Mouse (Mus musculus): ENCODE results near the gene Zfp579. TPM values are rescaled to one million over a fixed set of nuclear protein-coding genes. Genes with fewer than 3 reads are reported as not detected.

Zfp579 gene
- polyA plus RNA-seq, 1 experiment from 2014 or later: 67.7 TPM

GRCm38 (mm10) chr7:4975455-4975854, 20.5 kb downstream of the Zfp579 start:
- no peaks in the 10 kb centered on the region for H3K9me3 ChIP-seq (ENCODE audit: control insufficient read depth, low read length)
- no peaks in the 10 kb centered on the region for H3K4me1 ChIP-seq (ENCODE audit: control insufficient read depth, insufficient read depth, low read length)
- H3K9ac ChIP-seq (replicated peaks; ENCODE audit: low read depth, low read length): no peak overlapping the region
- H3K36me3 ChIP-seq (ENCODE audit: control insufficient read depth, insufficient read depth, low read length): no peaks in the 10 kb centered on the region
- WGBS: 72% methylated on average over 4 of the region's 4 CpGs
- no peaks in the 10 kb centered on the region for H3K27me3 ChIP-seq (ENCODE audit: control insufficient read depth, insufficient read depth, low read length)
- H3K4me3 ChIP-seq (ENCODE audit: low read depth, low read length): no peak overlapping the region
- no peak overlapping the region for H3K27ac ChIP-seq (ENCODE audit: low read depth, low read length)
- no peak for ATAC-seq (ENCODE audit: low read depth)
- no peak overlapping the region for H3K4me2 ChIP-seq (ENCODE audit: low read depth, low read length)

- no peak for ATAC-seq (ENCODE audit: low read depth)
- no peak overlapping the region for H3K4me3 ChIP-seq (ENCODE audit: low read depth, low read length)
- H3K4me2 ChIP-seq (ENCODE audit: low read depth, low read length): no peak overlapping the region
- no peaks in the 10 kb centered on the region for H3K9me3 ChIP-seq (ENCODE audit: control insufficient read depth, low read length)
- no peaks in the 10 kb centered on the region for H3K27me3 ChIP-seq (ENCODE audit: control insufficient read depth, insufficient read depth, low read length)
- no peak overlapping the region for H3K9ac ChIP-seq (replicated peaks; ENCODE audit: low read depth, low read length)
- H3K4me1 ChIP-seq (ENCODE audit: control insufficient read depth, insufficient read depth, low read length): no peaks in the 10 kb centered on the region
- H3K36me3 ChIP-seq (ENCODE audit: control insufficient read depth, insufficient read depth, low read length): no peaks in the 10 kb centered on the region
- no peak overlapping the region for H3K27ac ChIP-seq (ENCODE audit: low read depth, low read length)
- WGBS: 80% methylated on average over 18 of the region's 18 CpGs
Measured at GRCm38 (mm10) chr7:4972321-4973047, 23.5 kb downstream of the Zfp579 start.

GRCm38 (mm10) chr7:4971710-4972109, 24.2 kb downstream of the Zfp579 start:
- ATAC-seq (ENCODE audit: low read depth): no peak
- H3K27ac ChIP-seq (ENCODE audit: low read depth, low read length): no peak overlapping the region
- no peaks in the 10 kb centered on the region for H3K9me3 ChIP-seq (ENCODE audit: control insufficient read depth, low read length)
- H3K27me3 ChIP-seq (ENCODE audit: control insufficient read depth, insufficient read depth, low read length): no peaks in the 10 kb centered on the region
- no peak overlapping the region for H3K4me2 ChIP-seq (ENCODE audit: low read depth, low read length)
- WGBS: 43% methylated on average over 7 of the region's 7 CpGs
- H3K4me1 ChIP-seq (ENCODE audit: control insufficient read depth, insufficient read depth, low read length): no peaks in the 10 kb centered on the region
- no peak overlapping the region for H3K9ac ChIP-seq (replicated peaks; ENCODE audit: low read depth, low read length)
- no peaks in the 10 kb centered on the region for H3K36me3 ChIP-seq (ENCODE audit: control insufficient read depth, insufficient read depth, low read length)
- H3K4me3 ChIP-seq (ENCODE audit: low read depth, low read length): no peak overlapping the region

DNA sequence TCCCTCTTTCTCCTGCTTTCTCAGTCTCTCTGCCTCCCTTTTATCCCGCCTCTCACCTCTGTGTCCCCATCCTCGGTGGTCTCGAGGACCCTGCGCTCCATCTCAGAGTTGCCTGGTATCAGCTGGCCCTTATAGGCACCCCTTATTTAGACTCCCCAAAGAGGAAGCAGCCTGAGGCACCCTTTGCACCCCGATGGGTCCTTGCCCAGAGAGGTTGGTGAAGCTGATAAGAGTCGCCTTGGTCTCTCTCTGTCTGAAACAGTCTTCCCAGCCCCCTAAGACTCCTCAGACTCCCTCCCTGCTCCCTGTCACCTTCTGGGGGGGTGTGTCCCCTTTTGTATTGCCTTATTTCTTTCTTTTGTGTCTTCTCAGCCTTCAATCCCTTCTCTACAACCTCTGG, 24.9 kb downstream of the Zfp579 start, which contains the start of gene Sbk3:
Gene Sbk3, minus strand, starts transcription at position 101 of the 400 bp plus-strand sequence.
- no peaks in the 10 kb centered on the region for H3K27me3 ChIP-seq (ENCODE audit: control insufficient read depth, insufficient read depth, low read length)
- H3K9me3 ChIP-seq (ENCODE audit: control insufficient read depth, low read length): no peaks in the 10 kb centered on the region
- no peak within 1 kb of the TSS for H3K27ac ChIP-seq (ENCODE audit: low read depth, low read length)
- no peak within 1 kb of the TSS for H3K9ac ChIP-seq (replicated peaks; ENCODE audit: low read depth, low read length)
- no peaks in the 10 kb centered on the region for H3K4me1 ChIP-seq (ENCODE audit: control insufficient read depth, insufficient read depth, low read length)
- H3K4me3 ChIP-seq (ENCODE audit: low read depth, low read length): no peak within 1 kb of the TSS
- H3K36me3 ChIP-seq (ENCODE audit: control insufficient read depth, insufficient read depth, low read length): no peaks in the 10 kb centered on the region
- no peak for ATAC-seq (ENCODE audit: low read depth)
- WGBS: 51% methylated on average over 6 of the region's 6 CpGs
- H3K4me2 ChIP-seq (ENCODE audit: low read depth, low read length): no peak within 1 kb of the TSS

DNA sequence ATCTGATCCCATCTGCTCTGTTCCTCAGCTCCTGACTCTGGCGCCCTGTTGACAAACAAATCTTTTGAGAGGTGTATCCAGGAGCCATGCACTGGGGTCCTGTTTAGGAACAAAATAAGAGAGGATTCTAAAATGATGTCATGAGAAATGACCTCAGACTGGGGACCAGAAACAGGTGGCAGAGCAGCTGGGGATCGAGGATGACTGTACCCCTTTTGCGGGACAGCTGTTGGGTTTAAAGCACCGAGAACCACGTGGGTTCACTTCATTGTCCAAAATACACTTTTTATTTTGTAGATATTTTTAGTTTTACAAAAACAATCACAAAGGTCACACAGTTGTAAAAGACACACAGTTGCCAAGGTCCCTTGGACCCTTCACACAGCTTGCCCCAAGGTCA, 31.0 kb downstream of the Zfp579 start:
- Histone ChIP-seq H3K27ac (ENCODE audit: low read depth, low read length) (no peak overlapping the region), H3K27me3 (ENCODE audit: control insufficient read depth, insufficient read depth, low read length) (no peaks in the 10 kb centered on the region), H3K9ac (replicated peaks; ENCODE audit: low read depth, low read length) (no peak overlapping the region), H3K4me2 (ENCODE audit: low read depth, low read length) (no peak overlapping the region), H3K4me3 (ENCODE audit: low read depth, low read length) (no peak overlapping the region), H3K36me3 (ENCODE audit: control insufficient read depth, insufficient read depth, low read length) (no peaks in the 10 kb centered on the region), H3K4me1 (ENCODE audit: control insufficient read depth, insufficient read depth, low read length) (no peaks in the 10 kb centered on the region), H3K9me3 (ENCODE audit: control insufficient read depth, low read length) (no peaks in the 10 kb centered on the region)
- 86% methylated on average over 5 of the region's 5 CpGs for WGBS
- no peak for ATAC-seq (ENCODE audit: low read depth)

DNA sequence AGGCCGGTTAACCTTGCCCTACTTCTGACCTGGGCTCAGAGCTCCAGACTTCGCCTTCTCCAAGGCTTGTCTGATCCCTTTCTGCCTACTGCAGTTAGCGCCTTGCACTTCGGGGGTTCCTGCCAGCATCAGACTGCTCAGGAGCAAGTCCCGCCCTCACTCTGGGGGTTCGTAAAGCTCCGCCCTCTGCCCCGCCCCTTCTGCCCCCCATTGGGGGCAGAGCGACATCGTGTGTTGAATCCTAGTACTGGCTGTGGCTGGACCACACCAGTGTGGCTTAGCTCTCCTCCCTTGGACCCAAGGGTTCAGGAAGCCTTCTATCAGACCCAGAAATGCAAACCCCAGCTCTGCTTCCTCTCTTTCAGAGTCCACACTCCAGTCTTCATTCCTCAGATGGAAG, 31.7 kb downstream of the Zfp579 start, which contains the start of gene Sbk2:
Gene Sbk2, minus strand, starts transcription at position 135 of the 400 bp plus-strand sequence.
- Histone ChIP-seq H3K4me2 (ENCODE audit: low read depth, low read length) (no peak within 1 kb of the TSS), H3K27ac (ENCODE audit: low read depth, low read length) (no peak within 1 kb of the TSS), H3K4me1 (ENCODE audit: control insufficient read depth, insufficient read depth, low read length) (no peaks in the 10 kb centered on the region), H3K9me3 (ENCODE audit: control insufficient read depth, low read length) (no peaks in the 10 kb centered on the region), H3K36me3 (ENCODE audit: control insufficient read depth, insufficient read depth, low read length) (no peaks in the 10 kb centered on the region), H3K9ac (replicated peaks; ENCODE audit: low read depth, low read length) (no peak within 1 kb of the TSS), H3K27me3 (ENCODE audit: control insufficient read depth, insufficient read depth, low read length) (no peaks in the 10 kb centered on the region), H3K4me3 (ENCODE audit: low read depth, low read length) (no peak within 1 kb of the TSS)
- WGBS: 6% methylated on average over 10 of the region's 10 CpGs
- peak; percentile 76; the same call in 1 of the 2 replicates for ATAC-seq (ENCODE audit: low read depth)

- 78% methylated on average over 5 of the region's 5 CpGs for WGBS
- no peak overlapping the region for H3K4me2 ChIP-seq (ENCODE audit: low read depth, low read length)
- no peak for ATAC-seq (ENCODE audit: low read depth)
- H3K4me1 ChIP-seq (ENCODE audit: control insufficient read depth, insufficient read depth, low read length): no peaks in the 10 kb centered on the region
- no peak overlapping the region for H3K4me3 ChIP-seq (ENCODE audit: low read depth, low read length)
- no peaks in the 10 kb centered on the region for H3K27me3 ChIP-seq (ENCODE audit: control insufficient read depth, insufficient read depth, low read length)
- H3K27ac ChIP-seq (ENCODE audit: low read depth, low read length): no peak overlapping the region
- no peak overlapping the region for H3K9ac ChIP-seq (replicated peaks; ENCODE audit: low read depth, low read length)
- H3K9me3 ChIP-seq (ENCODE audit: control insufficient read depth, low read length): no peaks in the 10 kb centered on the region
- H3K36me3 ChIP-seq (ENCODE audit: control insufficient read depth, insufficient read depth, low read length): no peaks in the 10 kb centered on the region
Measured at GRCm38 (mm10) chr7:4963527-4963926, 32.4 kb downstream of the Zfp579 start.

- WGBS: 87% methylated on average over 10 of the region's 10 CpGs
- H3K9ac ChIP-seq (replicated peaks; ENCODE audit: low read depth, low read length): no peak overlapping the region
Measured at GRCm38 (mm10) chr7:4957361-4957760, 38.6 kb downstream of the Zfp579 start.

DNA sequence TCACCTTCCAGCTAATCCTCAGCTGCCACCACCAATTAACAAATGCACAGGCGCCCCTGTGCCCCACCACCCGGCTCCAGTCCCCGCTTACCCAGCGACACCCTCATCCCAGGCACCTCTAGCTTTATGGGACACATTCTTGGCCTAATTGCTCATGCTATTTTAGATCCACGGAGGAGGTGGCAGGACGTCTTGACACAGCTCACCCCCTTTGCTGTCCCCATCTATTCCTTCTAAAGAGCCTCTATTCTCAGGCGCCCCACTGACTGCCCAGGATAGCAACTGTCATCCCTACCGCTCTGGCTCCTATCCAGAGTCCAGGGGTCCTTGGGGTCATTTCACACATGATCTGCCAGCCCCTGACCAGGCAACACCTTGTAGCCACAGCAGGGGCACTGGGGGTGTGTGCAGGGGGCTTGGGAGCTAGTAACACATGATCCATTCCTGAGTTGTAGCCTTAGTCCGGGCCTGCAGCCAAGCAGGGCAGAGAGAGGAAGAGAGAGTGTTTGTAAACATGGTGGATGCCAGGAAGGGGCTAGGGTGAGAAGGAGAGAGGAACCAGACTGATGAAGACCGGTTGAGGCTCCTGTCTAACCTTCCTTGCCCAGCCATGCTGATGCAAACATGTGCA, 42.0 kb downstream of the Zfp579 start:
- 32% methylated on average over 10 of the region's 10 CpGs for WGBS
- H3K27me3 ChIP-seq (ENCODE audit: control insufficient read depth, insufficient read depth, low read length): no peaks in the 10 kb centered on the region
- no peak for ATAC-seq (ENCODE audit: low read depth)

More at GRCm38 (mm10) chr7:4957361-4957760, 38.6 kb downstream of the Zfp579 start:
- H3K4me1 ChIP-seq (ENCODE audit: control insufficient read depth, insufficient read depth, low read length): no peaks in the 10 kb centered on the region
- H3K36me3 ChIP-seq (ENCODE audit: control insufficient read depth, insufficient read depth, low read length): no peaks in the 10 kb centered on the region
- no peaks in the 10 kb centered on the region for H3K27me3 ChIP-seq (ENCODE audit: control insufficient read depth, insufficient read depth, low read length)
- no peak overlapping the region for H3K27ac ChIP-seq (ENCODE audit: low read depth, low read length)
- no peak overlapping the region for H3K4me3 ChIP-seq (ENCODE audit: low read depth, low read length)
- no peak overlapping the region for H3K4me2 ChIP-seq (ENCODE audit: low read depth, low read length)
- ATAC-seq (ENCODE audit: low read depth): no peak
- H3K9me3 ChIP-seq (ENCODE audit: control insufficient read depth, low read length): no peaks in the 10 kb centered on the region

More for the DNA sequence above, 42.0 kb downstream of the Zfp579 start:
- H3K4me1 ChIP-seq (ENCODE audit: control insufficient read depth, insufficient read depth, low read length): no peaks in the 10 kb centered on the region
- H3K4me2 ChIP-seq (ENCODE audit: low read depth, low read length): no peak overlapping the region
- H3K27ac ChIP-seq (ENCODE audit: low read depth, low read length): no peak overlapping the region
- no peaks in the 10 kb centered on the region for H3K36me3 ChIP-seq (ENCODE audit: control insufficient read depth, insufficient read depth, low read length)
- H3K9me3 ChIP-seq (ENCODE audit: control insufficient read depth, low read length): no peaks in the 10 kb centered on the region
- no peak overlapping the region for H3K4me3 ChIP-seq (ENCODE audit: low read depth, low read length)
- H3K9ac ChIP-seq (replicated peaks; ENCODE audit: low read depth, low read length): no peak overlapping the region
